Mouse (Mus musculus): ENCODE measurements around the gene Nipsnap3a. TPM values are rescaled to one million over a fixed set of nuclear protein-coding genes. Genes with fewer than 3 reads are reported as not detected.
A peak's percentile ranks its signal among the peaks of the same experiment; 100 is the strongest.

Gene Nipsnap3a
- not detected for total RNA-seq (2021)

DNA sequence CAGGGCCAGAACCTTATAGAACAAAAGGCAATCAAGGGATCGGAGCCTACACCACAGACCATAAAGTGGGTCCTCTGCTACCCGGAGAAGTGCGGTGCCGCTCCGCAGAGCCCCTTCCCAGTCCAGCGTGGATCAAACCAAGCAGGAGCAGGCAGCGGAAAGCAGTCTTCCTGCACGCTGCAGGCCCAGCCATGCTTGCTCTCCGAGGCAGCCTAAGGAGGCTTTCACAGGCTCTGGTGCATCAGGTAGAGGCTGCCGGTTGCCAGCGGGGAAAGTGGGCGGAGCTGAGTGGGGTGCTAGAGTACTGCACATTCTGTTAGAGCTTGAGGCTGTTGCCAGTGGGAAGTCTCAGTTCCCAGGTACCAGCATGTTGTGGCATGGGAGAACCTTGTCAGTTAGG lies at the start of gene Nipsnap3a:
TSS of gene Nipsnap3a (plus strand) at position 25 of the 400 bp plus-strand sequence.
- no peak for DNase-seq (ENCODE audit: low spot score in 2 of 2)
- intact Hi-C loops (cut with DNase I) = no loop called here

DNA sequence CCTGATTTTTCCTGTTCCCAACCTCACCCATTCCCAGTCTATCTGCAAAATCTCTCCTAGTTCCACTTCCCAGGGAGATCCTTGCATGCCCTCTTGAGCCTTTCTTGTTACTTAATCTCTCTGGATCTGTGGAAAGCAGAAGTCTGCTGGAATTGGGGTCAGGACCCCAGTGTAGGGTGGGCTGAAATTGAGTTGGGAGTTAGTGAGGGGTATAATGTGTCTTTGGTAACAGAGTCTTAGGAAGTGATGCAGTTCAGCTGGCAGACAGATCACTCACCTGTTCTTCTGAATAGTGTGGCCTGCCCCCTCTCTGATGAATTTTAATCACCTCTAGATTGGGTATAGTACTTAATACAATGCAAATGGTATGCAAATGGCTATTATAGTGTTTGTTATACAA lies 42.4 kb upstream of the Nipsnap3a start:
- intact Hi-C loops (cut with DNase I) = no loop called here
- no peak for DNase-seq (ENCODE audit: low spot score in 2 of 2)

DNA sequence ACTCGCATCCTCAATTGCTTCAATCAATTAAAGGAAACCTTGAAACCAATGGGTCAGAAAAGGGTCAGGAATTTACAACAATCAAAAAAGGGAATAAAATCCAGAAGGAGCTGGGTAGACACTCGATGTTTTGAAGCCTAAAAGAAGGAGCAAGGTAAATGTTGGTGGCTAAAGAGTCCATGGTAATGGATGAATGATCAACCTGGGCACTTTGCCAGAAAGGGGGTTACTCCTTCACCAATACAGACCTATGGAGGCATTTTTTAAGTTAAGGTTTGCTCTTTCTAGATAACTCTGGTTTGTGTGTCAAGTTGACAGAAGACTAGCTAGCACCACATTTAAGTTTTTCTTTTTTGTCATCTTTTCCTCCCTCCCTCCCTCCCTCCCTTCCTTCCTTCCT lies 40.1 kb upstream of the Nipsnap3a start:
- intact Hi-C loops (cut with DNase I) = no loop called here
- no peak for DNase-seq (ENCODE audit: low spot score in 2 of 2)

DNA sequence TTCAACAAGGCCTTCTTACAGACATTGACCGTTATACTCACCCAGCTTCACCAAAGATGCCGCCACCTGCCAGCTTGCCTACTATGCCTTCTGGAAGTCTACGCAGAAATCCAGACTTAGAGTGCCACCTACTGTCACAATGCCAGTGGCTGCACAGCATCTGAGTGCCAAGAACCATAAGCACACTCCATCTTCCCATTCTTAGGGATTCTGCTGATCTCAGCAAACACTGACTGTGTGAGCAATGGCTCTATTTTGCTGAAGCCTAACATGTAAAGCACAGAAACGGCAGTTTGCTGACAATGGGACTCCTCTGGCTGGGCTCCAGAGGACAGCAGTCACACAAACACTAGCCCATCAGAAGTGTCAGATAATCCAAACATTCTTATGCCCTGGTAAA lies 30.4 kb upstream of the Nipsnap3a start:
- peak; percentile 42 to 54 for DNase-seq (ENCODE audit: low spot score in 2 of 2)
- intact Hi-C loops (cut with DNase I) = no loop called here

DNA sequence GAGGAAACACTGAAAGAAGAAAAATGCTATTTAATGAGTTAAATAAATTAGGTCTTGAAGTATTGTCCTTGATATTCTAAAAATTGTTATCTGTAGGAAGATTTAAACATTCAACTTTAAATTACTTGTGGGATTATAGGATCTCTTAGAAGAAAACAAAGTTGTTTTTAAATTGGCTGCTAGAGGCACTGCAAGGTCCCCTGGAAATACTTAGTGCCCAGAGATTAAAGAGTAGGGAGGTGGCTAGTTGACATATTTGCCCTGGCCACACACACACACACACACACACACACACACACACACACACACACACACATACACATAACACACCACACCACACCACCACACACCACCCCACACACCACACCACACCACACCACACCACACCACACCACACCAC lies 24.8 kb upstream of the Nipsnap3a start, which contains the start of gene Olfr270:
TSS of gene Olfr270 (plus strand) at position 301 of the 400 bp plus-strand sequence.
- intact Hi-C loops (cut with DNase I) = no loop called here
- DNase-seq (ENCODE audit: low spot score in 2 of 2) = no peak

DNA sequence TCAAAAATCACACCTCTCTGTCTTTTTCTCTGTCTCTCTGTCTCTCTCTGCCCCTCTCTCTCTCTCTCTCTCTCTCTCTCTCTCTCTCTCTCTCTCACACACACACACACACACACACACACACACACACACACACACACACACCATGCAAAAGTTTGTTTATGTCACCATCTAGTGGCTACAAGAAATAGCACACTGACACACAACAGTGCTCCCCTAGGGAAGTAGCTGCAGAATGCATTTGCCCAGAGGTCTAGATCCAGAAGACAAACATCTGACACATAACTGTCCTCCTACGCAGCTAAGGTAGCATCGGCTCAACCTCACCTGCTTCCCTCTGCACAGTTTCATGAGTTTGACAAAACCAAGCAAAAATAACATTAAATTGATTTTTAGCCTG lies 3.9 kb upstream of the Nipsnap3a start:
- intact Hi-C loops (cut with DNase I) = no loop called here
- DNase-seq (ENCODE audit: low spot score in 2 of 2) = peak in 1 of 2 experiments; percentile 10

DNA sequence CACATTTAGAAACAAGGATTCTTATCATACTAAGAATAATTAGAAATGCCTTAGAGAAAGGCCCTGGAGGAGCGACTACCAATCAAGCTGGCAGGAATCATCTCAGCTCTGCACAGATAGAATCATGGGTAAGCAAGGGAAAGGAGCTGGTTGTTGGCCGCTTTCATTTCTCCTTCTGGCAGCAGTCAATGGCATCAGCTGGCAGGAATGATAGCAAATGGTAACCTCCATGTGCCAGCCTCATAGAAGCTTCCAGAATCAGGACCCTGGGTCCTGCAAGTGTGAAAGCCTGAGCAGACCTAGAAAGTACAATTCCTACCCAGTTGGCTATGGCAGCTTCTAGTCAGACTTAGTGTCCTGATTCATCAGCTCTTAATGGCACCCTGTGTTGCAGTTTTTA lies 2.8 kb upstream of the Nipsnap3a start:
- intact Hi-C loops (cut with DNase I) = no loop called here
- DNase-seq (ENCODE audit: low spot score in 2 of 2) = no peak

DNA sequence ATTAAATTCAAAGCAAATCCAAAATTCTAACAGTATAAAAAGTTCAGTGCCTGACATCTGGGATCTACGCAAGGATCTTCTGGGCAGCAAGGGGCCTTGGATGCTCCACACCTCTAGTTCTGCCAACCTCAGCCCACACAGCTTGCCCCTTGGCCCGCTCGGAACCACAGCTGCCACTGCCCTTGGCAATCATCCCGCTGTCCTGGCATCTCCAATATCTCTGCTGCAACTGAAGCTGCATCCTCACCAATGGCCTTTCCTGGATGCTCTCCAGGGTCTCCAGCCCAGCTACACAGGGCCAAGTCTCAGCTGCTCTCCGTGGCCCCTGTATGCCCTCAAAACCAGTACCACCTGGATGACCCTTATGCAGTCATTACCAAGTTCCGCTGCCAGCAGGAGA lies 10.4 kb downstream of the Nipsnap3a start:
- DNase-seq (ENCODE audit: low spot score in 2 of 2) = no peak
- intact Hi-C loops (cut with DNase I) = no loop called here

DNA sequence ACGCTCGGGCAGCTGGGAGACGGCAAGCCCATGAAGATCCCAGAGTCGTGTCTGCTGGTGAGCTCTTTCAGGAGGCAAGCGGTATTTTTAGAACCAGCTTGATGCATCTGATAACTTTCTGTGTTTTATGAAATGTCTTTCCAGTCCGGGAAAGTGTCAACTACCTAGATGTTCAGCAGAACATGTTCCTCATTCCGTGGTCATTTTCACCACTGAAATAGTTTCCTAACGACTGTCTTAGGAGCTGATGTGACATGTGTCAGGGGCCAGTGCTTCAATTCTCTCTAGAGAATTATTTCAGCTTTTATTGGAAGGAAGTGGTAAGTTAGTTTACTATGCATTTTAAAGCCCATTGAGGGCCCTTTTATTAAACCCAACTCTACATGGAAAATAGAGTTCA lies 11.1 kb downstream of the Nipsnap3a start:
- intact Hi-C loops (cut with DNase I) = no loop called here
- no peak for DNase-seq (ENCODE audit: low spot score in 2 of 2)

DNA sequence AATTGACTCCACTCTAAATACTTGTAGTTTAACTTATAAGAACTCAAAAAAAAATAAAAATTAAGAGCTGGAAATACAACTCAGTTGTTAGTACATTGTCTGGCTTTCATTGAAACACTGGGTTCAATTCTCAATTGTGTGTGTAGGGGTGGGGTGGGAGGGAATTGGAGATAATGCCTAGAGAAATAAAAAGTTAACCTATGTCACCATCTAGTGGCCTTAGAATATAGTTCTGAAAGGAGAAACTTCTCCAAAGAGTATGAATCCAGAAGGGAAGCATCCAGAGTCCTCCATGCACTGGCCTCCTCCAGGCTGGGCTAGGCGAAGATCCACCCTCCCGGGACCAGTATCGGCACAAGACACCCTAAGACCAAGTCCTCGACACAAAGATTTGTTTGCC lies 20.1 kb downstream of the Nipsnap3a start:
- no peak for DNase-seq (ENCODE audit: low spot score in 2 of 2)
- intact Hi-C loops (cut with DNase I) = no loop called here

DNA sequence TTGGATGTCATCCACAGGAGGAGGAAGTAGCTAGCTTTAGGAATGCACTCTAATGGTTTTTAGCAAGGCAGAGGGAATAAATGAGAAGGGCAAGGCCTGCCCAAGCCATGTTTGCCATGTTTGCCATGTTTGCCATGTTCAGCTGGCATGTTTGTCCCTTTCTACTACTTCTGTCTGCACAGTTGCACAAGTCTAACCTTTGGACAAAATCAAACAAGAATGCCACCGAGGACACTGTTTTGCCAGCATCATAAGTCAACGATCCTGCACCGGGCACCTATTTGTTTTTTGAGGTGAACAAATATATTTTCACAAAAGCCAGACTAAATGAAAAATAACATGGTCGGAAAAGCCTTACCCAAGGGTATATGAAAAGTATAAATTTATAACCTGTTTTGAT lies 20.8 kb downstream of the Nipsnap3a start:
- no peak for DNase-seq (ENCODE audit: low spot score in 2 of 2)
- intact Hi-C loops (cut with DNase I) = no loop called here

DNA sequence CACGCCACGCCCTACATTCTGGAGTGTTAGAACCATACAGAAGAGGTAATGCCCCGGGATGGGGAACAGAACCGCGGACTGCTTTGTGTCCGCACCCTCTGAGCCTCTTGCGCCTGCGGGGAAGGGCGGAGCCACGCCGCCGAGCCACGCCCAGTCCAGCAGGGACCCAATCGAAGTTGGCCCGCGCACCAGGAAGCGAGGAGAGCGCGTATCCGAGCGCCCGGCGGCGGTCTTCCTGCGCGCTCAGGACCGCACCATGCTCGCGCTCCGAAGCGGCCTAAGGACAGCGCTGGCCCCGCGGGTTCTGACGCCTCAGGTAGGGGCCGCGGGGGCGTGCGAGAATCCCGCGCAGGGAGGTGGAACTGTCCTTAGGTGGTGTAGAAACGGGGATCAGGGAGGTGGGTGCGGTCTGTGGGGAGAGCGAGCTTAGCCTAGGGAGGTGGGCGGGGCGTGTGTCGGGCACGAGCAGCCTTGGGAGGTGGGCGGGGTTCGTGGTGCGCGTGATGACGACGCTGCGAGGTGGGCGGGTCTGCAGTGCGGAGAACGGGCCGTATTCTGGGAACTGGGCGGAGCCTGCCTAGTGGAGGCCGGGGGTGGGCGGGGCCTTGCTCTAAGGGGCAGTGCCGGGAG lies 22.8 kb downstream of the Nipsnap3a start, which contains the start of gene Nipsnap3b:
TSS of gene Nipsnap3b (plus strand) at position 149 of the 630 bp plus-strand sequence.
- intact Hi-C loops (cut with DNase I) = no loop called here
- DNase-seq (ENCODE audit: low spot score in 2 of 2) = peak; percentile 93 to 94

DNA sequence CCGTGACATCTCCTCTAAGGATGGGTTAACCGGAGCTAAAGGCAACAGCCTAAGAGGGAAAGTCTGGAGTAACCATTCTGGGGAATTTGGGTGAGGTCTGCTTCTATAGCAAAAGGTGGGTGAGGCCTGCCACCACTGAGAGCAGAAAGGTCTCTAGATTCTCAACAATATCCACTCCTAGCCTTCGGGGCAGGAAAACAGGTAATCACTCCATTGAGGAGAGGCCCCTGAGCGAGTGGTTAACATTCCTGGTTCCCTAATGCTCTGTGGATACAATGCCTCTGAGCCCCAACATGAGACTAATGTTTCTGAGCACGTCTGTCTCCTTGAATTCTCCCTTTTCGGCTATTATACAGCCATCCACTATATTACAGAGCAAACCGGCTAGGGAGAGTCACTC lies 25.3 kb downstream of the Nipsnap3a start:
- intact Hi-C loops (cut with DNase I) = no loop called here
- DNase-seq (ENCODE audit: low spot score in 2 of 2) = no peak

DNA sequence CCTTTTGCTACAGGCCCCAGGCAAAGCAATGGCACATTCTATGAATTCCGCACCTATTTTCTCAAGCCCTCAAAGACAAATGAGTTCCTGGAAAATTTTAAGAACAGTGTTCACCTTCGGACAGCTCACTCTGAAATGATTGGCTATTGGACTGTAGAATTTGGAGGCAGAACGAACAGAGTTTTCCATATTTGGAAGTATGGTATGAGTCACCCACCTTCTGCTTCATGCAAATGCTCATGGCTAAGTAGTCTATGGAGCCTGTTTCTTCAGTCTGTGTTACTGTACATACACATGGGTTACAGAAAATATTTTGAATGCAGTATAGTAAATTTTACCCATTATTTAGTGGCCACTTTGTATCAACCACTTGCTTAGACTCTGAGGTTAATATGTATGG lies 26.0 kb downstream of the Nipsnap3a start:
- intact Hi-C loops (cut with DNase I) = no loop called here
- DNase-seq (ENCODE audit: low spot score in 2 of 2) = no peak

DNA sequence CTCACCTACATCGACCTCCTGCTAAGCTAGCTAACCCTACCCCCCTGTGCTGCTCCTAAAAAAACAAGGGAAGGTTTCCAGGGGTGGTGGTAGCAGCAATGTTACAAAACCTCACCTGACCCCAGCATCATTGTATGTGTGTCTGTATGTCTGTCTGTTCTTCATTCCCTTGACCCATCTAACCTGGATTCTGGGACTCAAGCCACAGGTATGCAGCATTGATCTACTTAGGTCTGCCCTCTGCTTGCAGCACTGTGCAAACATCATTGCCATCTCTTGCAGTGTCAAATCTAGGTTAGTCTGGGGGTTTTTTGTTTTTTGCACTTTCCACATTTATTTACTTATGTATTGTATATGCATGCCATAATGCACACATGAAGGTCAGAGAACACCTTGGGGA lies 29.3 kb downstream of the Nipsnap3a start:
- DNase-seq (ENCODE audit: low spot score in 2 of 2) = no peak
- intact Hi-C loops (cut with DNase I) = no loop called here

DNA sequence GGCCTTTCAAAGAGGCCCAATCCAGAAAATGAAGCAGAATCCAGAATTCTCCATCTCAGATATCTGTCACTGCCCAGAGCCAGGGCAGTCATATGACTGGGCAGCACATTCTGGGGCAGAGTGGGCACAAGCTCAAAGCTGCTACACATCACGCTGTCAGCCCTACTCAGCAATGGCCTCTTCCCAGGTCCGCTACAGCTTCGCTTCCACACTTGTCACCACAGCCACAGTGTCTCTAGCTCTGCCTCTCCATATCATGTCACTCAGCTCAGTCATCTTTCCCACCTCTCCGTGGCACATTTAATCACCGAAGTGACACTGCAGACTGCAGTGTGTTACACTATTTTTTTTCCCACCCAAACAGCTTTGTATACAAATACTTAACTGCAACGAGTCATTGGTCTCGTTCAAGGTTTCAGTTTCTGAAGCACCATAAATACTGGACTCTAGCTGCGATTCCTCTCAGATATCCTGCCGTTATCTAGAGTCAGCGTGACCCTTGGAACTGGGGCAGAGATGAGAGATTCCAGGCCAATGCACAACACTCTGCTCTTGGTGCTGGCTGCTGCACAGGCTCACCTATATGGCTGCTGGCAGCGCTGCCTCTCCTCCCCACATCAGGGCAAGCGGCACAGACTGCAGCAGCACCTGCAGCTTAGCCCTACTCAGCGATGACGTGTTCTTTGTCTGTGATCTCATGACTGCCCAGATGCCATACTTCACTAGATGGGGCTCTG lies 34.3 kb downstream of the Nipsnap3a start:
- DNase-seq (ENCODE audit: low spot score in 2 of 2) = no peak
- intact Hi-C loops (cut with DNase I) = no loop called here

DNA sequence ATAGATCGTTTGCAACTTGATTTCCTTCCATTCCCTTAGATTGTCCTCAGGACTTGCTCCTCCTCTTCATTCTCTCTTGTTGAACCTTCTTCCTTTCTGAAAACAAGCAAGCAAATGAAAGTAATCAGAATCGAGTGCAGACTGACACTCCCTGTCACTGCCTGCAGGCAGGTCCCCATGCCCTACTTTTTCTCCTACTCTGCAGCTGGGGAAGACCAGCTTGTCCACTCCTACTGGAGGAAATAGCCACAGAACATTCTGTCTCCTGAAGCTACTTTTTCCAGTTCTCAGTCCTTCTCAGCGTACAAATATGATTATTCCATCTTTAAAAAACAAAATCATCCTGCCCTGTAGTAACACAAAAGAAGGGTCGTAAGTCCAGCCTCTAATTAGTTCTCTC lies 35.3 kb downstream of the Nipsnap3a start:
- DNase-seq (ENCODE audit: low spot score in 2 of 2) = no peak
- intact Hi-C loops (cut with DNase I) = no loop called here

DNA sequence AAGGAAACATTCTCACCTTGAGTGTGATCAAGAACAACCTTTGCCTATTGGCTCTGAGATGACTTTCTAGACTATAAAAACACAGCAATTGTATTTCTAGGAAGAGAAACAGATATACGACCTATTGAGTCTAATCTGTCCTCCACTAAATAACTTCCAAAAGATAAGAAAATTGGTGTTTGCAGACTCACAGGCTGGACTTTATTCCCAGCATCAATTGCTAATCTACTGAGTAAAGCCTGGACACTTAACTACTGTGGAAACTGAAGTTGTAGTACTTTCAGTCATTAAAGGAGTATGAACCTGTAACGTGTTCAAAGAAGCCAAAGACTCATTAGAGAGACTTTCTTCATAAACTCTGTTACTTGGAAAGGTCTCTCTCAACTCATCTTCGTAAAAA lies 38.7 kb downstream of the Nipsnap3a start:
- intact Hi-C loops (cut with DNase I) = no loop called here
- DNase-seq (ENCODE audit: low spot score in 2 of 2) = no peak

DNA sequence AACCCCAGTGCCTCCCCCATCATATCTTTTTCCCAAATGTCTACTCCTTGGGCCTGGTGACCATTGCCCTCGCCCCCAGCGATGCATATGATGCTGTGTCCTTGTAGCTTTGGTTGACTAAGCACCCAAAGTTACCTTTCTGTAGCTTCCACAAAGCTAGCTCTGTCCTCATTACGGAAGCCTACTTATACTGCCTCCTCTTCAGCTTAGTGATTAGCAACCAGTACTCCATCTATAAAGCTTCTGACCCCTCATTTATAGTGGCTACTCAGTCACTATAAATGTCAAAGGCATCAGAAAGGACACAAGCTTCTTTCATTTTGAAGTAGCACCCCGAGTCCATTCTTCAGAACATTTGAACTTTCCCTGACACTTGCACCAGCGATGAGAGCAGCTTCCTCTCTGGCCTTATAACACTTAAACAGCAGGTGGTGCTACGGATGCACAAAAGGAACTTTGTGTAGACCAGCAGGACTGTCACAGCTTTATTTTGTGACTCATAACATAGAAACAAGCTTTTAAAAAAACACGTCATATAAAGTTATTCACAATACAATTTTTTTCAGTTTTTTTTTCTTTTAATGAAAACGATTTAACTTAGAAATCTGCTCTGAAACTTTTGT lies 41.4 kb downstream of the Nipsnap3a start:
- intact Hi-C loops (cut with DNase I) = loop anchor here (10.0 kb wide), 2 partner anchors 324 to 564 kb away; no protein-coding TSS in a partner anchor
- no peak for DNase-seq (ENCODE audit: low spot score in 2 of 2)

DNA sequence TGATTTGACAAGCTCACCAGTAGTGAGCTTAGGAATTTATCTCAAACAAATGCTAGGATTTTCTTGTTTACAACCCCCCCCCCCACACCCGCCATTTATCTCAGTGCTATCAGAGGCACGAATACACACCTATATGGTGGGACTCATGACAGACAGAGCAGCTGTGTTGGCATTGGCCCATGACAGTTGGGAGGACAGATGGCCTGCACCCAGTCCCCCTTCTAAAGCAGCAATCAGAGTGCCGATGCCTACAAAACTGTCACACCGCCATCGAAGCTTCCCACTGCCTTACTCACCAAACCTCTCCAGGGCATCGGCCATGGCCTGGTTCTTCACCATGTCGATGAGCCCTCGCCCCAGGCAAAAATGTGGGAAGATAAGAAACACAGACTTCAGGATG lies 54.7 kb downstream of the Nipsnap3a start:
- DNase-seq (ENCODE audit: low spot score in 2 of 2) = no peak
- intact Hi-C loops (cut with DNase I) = no loop called here

DNA sequence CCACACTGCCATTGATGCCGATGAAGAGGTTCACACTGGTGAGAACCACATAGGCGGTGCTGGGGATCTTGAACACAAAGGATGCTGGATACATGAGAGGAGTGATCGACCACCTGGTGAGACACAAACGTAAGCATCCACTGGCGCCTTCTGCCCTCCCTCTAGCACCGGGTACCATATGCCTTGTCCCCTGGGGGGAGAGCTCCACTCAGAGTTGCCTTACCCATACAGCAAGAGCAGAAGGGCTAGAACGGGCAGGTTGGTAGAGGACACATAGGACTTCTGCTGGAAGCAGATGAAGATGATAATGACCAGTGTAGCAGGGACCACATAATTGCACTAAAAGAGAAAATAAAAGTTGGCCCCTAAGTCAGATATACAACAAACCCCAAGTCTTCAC lies 56.7 kb downstream of the Nipsnap3a start:
- intact Hi-C loops (cut with DNase I) = no loop called here
- no peak for DNase-seq (ENCODE audit: low spot score in 2 of 2)

Measured in left cerebral cortex, postnatal 36 days (tissue).